Mouse (Mus musculus) limb, embryonic 14.5 days (tissue): ENCODE measurements around the gene Amph. TPM values are rescaled to one million over a fixed set of nuclear protein-coding genes. Genes with fewer than 3 reads are reported as not detected.

Experiments
- ATAC-seq: fragments of 200-750 bp; cut with Nextera tagmentation; 2 replicates; pipeline ENCODE4 v1.8.0; 2017; ENCODE audit warnings: low read depth, moderate number of reproducible peaks, moderate TSS enrichment; ENCODE audit not compliant: low FRiP score
- DNase-seq: peaks from one replicate; pipeline ENCODE4 v3.0.0-alpha.2; 2015; ENCODE audit warnings: low spot score
- H3K27ac ChIP-seq: fragments of 300-500 bp; sonication (generic); replicated peaks from 2 replicates; pipeline ENCODE4 v1.5.1; 2014; ENCODE audit warnings: low read depth, mild to moderate bottlenecking, low read length, moderate library complexity, mixed read lengths
- H3K27me3 ChIP-seq: fragments of 300-500 bp; sonication (generic); 2 replicates; pipeline ENCODE4 v1.6.1; 2014; ENCODE audit warnings: low read length, mixed read lengths; ENCODE audit not compliant: control insufficient read depth, insufficient read depth
- H3K36me3 ChIP-seq: fragments of 300-500 bp; sonication (generic); 2 replicates; pipeline ENCODE4 v1.6.1; 2014; ENCODE audit warnings: mild to moderate bottlenecking, low read length, moderate library complexity, mixed read lengths; ENCODE audit not compliant: control insufficient read depth, insufficient read depth
- H3K4me1 ChIP-seq: fragments of 300-500 bp; sonication (generic); 2 replicates; pipeline ENCODE4 v1.6.1; 2014; ENCODE audit warnings: antibody characterized with exemption, low read length, mixed read lengths; ENCODE audit not compliant: control insufficient read depth, insufficient read depth
- H3K4me2 ChIP-seq: fragments of 300-500 bp; sonication (generic); replicated peaks from 2 replicates; pipeline ENCODE4 v1.6.1; 2014; ENCODE audit warnings: low read depth, mild to moderate bottlenecking, low read length, moderate library complexity; ENCODE audit not compliant: severe bottlenecking
- H3K4me3 ChIP-seq: fragments of 300-500 bp; sonication (generic); replicated peaks from 2 replicates; pipeline ENCODE4 v1.5.1; 2014; ENCODE audit warnings: low read length
- H3K9ac ChIP-seq: fragments of 300-500 bp; sonication (generic); 2 replicates; pipeline ENCODE4 v1.6.1; 2014; ENCODE audit warnings: mild to moderate bottlenecking, low read depth, low read length, moderate library complexity; ENCODE audit not compliant: severe bottlenecking
- H3K9me3 ChIP-seq: fragments of 300-500 bp; sonication (generic); 2 replicates; pipeline ENCODE4 v1.6.1; 2016; ENCODE audit warnings: low read length; ENCODE audit not compliant: control insufficient read depth
- POLR2A ChIP-seq: fragments of 200-500 bp; IDR thresholded peaks from 2 replicates; pipeline ENCODE4 v1.8.0; 2012; ENCODE audit warnings: inconsistent platforms, mild to moderate bottlenecking, moderate library complexity, borderline replicate concordance; ENCODE audit not compliant: insufficient read depth, insufficient read length; ENCODE audit errors: extremely low read depth
- WGBS: fragments of 180-500 bp; shearing (Covaris S2); extraction: QIAGEN DNeasy Blood & Tissue Kit; methylation state at CpG from one replicate; pipeline ENCODE4 v1.1.7; 2014; 5-methylcytosine and 5-hydroxymethylcytosine counted together
- polyA plus RNA-seq, 2 experiments: library from polyadenylated mRNA; depleted of rRNA in 1 of 2; stranded (reverse) in 1 of 2; unstranded in 1 of 2; fragments of >200 nt; fragmentation: Nextera tagmentation in 1 of 2; extraction: Ambion mirVana in 1 of 2; gene quantifications; 2 replicates each; pipeline versions ENCODE4 v1.2.1 to v1.2.3; 2012 to 2014

Amph gene
- polyA plus RNA-seq, 2 experiments, result 1.3 to 2.2 TPM

GRCm38 (mm10) chr13:19150438-19151301 is 202.7 kb downstream of the Amph start:
- no peak for ATAC-seq
- Histone ChIP-seq H3K27ac (no peak overlapping the region), H3K9me3 (no peaks in the 10 kb centered on the region), H3K4me2 (no peak overlapping the region), H3K4me1 (no peaks in the 10 kb centered on the region), H3K27me3 (no peaks in the 10 kb centered on the region), H3K4me3 (no peak overlapping the region), H3K9ac (no peak overlapping the region), H3K36me3 (no peaks in the 10 kb centered on the region)
- TF ChIP-seq POLR2A, result no peak
- WGBS, result 88% methylated on average over 12 of the region's 12 CpGs
- DNase-seq, result no peak

- Histone ChIP-seq H3K4me1 (no peaks in the 10 kb centered on the region), H3K27ac (no peak overlapping the region), H3K9ac (no peak overlapping the region), H3K27me3 (no peaks in the 10 kb centered on the region), H3K9me3 (no peaks in the 10 kb centered on the region), H3K36me3 (no peaks in the 10 kb centered on the region), H3K4me2 (no peak overlapping the region), H3K4me3 (no peak overlapping the region)
- ATAC-seq (no peak), DNase-seq (no peak)
- WGBS, result 90% methylated on average over 3 of the region's 3 CpGs
- TF ChIP-seq POLR2A, result no peak
Observed at GRCm38 (mm10) chr13:19152126-19152525, 204.1 kb downstream of the Amph start.

- 34% methylated on average over 4 of the region's 4 CpGs for WGBS
- no peak for TF ChIP-seq POLR2A
- Histone ChIP-seq H3K27me3 (no peaks in the 10 kb centered on the region), H3K4me3 (no peak overlapping the region), H3K9me3 (no peaks in the 10 kb centered on the region), H3K36me3 (no peaks in the 10 kb centered on the region), H3K9ac (no peak overlapping the region), H3K4me1 (no peaks in the 10 kb centered on the region), H3K27ac (no peak overlapping the region), H3K4me2 (no peak overlapping the region)
- ATAC-seq, result no peak
- no peak for DNase-seq
Observed at GRCm38 (mm10) chr13:19158484-19158883, 210.5 kb downstream of the Amph start.

DNA sequence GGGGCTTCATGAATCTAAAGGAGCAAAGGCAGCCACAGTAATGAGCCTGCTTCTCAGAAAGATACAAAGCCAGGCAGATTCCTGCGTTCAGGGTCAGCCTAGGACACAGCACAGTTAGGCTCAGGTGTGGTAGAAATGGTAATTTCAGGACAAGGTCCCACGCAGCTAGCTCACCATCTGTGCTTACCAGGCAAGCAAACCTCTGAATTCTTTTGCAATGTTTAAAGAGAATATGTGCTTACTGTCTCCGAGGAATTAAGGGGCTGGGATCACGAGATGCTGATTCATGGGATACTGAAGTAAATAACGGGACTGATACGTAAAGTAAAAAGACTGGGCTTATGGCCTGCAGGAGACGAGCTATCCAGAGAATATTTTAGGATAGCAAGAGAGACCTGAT is 212.6 kb downstream of the Amph start:
- no peak overlapping the region for H3K27ac ChIP-seq
- H3K27me3 ChIP-seq, result no peaks in the 10 kb centered on the region
- DNase-seq (no peak), ATAC-seq (no peak)
- no peak overlapping the region for H3K9ac ChIP-seq
- WGBS, result 76% methylated on average over 7 of the region's 7 CpGs
- H3K4me3 ChIP-seq, result no peak overlapping the region
- no peak for TF ChIP-seq POLR2A
- H3K4me2 ChIP-seq, result no peak overlapping the region
- no peaks in the 10 kb centered on the region for H3K36me3 ChIP-seq
- no peaks in the 10 kb centered on the region for H3K9me3 ChIP-seq
- no peaks in the 10 kb centered on the region for H3K4me1 ChIP-seq

DNA sequence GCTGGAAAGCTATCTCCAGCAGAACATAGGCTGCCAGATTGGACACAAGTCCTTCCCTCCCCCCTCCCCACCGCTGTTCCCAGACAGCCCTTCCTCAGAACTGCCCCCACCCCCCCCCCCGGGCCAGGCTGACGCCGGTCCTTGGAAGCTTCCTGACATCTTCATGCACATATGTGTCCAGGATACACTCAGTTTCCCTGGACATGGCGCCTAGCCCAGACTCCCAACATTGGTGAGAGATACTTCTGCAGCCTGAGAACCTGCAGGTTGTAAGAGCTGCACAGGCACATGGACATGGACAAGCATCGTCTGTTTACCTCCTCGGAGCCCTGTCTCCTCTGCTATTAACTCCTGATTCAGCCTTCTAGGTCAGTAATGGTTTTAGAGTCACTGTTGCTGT is 213.1 kb downstream of the Amph start:
- no peak overlapping the region for H3K27ac ChIP-seq
- H3K4me2 ChIP-seq, result no peak overlapping the region
- WGBS, result 70% methylated on average over 6 of the region's 7 CpGs
- H3K9me3 ChIP-seq, result no peaks in the 10 kb centered on the region
- ATAC-seq (no peak), DNase-seq (no peak)
- H3K9ac ChIP-seq, result no peak overlapping the region
- H3K27me3 ChIP-seq, result no peaks in the 10 kb centered on the region
- no peak for TF ChIP-seq POLR2A
- H3K4me1 ChIP-seq, result no peaks in the 10 kb centered on the region
- H3K36me3 ChIP-seq, result no peaks in the 10 kb centered on the region
- no peak overlapping the region for H3K4me3 ChIP-seq
